Mouse (Mus musculus) heart, embryonic 14.5 days (tissue): ENCODE measurements around the gene Kcnmb3. TPM values are rescaled to one million over a fixed set of nuclear protein-coding genes. Genes with fewer than 3 reads are reported as not detected.

Experiments used
- ATAC-seq: fragments of 200-750 bp; cut with Nextera tagmentation; 2 replicates; pipeline ENCODE4 v1.8.0; 2017; ENCODE audit warnings: low read depth, moderate TSS enrichment; ENCODE audit not compliant: insufficient number of reproducible peaks, insufficient read depth, low FRiP score
- H3K27ac ChIP-seq, 2 experiments: fragments of 200-500 bp in 1 of 2; fragments of 300-500 bp in 1 of 2; sonication (generic) in 1 of 2; replicated peaks in 1 of 2; 2 replicates each; pipeline ENCODE4 v1.5.1; 2012 to 2014; ENCODE audit warnings: low read depth in 2 of 2, low read length in 2 of 2, control low read depth in 1 of 2, mild to moderate bottlenecking in 1 of 2, mixed read lengths in 1 of 2; ENCODE audit not compliant: control insufficient read depth in 1 of 2, insufficient read depth in 1 of 2
- H3K27me3 ChIP-seq: fragments of 300-500 bp; sonication (generic); 2 replicates; pipeline ENCODE4 v1.6.1; 2014; ENCODE audit warnings: mild to moderate bottlenecking, low read length, control low read depth; ENCODE audit not compliant: control insufficient read depth, insufficient read depth
- H3K36me3 ChIP-seq: fragments of 300-500 bp; sonication (generic); 2 replicates; pipeline ENCODE4 v1.6.1; 2014; ENCODE audit warnings: mild to moderate bottlenecking, control low read depth, low read length, mixed read lengths; ENCODE audit not compliant: control insufficient read depth, insufficient read depth
- H3K4me1 ChIP-seq, 2 experiments: fragments of 200-500 bp in 1 of 2; fragments of 300-500 bp in 1 of 2; sonication (generic) in 1 of 2; 2 replicates each; pipeline ENCODE4 v1.6.1; 2012 to 2014; ENCODE audit warnings: low read length in 2 of 2, control low read depth in 1 of 2, mixed read lengths in 1 of 2; ENCODE audit not compliant: control insufficient read depth in 2 of 2, insufficient read depth in 2 of 2
- H3K4me2 ChIP-seq: fragments of 300-500 bp; sonication (generic); 2 replicates; pipeline ENCODE4 v1.6.1; 2014; ENCODE audit warnings: mild to moderate bottlenecking, low read length
- H3K4me3 ChIP-seq, 2 experiments: fragments of 200-500 bp in 1 of 2; fragments of 300-500 bp in 1 of 2; sonication (generic) in 1 of 2; 2 replicates each; pipeline ENCODE4 v1.5.1; 2012 to 2014; ENCODE audit warnings: low read length in 2 of 2, mild to moderate bottlenecking in 2 of 2, control low read depth in 1 of 2, low read depth in 1 of 2, moderate library complexity in 1 of 2; ENCODE audit not compliant: control insufficient read depth in 1 of 2, insufficient read depth in 1 of 2
- H3K9ac ChIP-seq: fragments of 300-500 bp; sonication (generic); 2 replicates; pipeline ENCODE4 v1.6.1; 2014; ENCODE audit warnings: mild to moderate bottlenecking, low read length
- H3K9me3 ChIP-seq: fragments of 300-500 bp; sonication (generic); 2 replicates; pipeline ENCODE4 v1.6.1; 2016; ENCODE audit warnings: low read length, control low read depth; ENCODE audit not compliant: control insufficient read depth
- WGBS: fragments of 180-500 bp; shearing (Covaris S2); extraction: QIAGEN DNeasy Blood & Tissue Kit; methylation state at CpG from one replicate; pipeline ENCODE4 v1.1.7; 2014; 5-methylcytosine and 5-hydroxymethylcytosine counted together
- polyA plus RNA-seq: library from polyadenylated mRNA; unstranded; fragments of >200 nt; fragmentation: Nextera tagmentation; extraction: Ambion mirVana; gene quantifications from 2 replicates; pipeline ENCODE4 v1.2.1, GENCODE M21; 2014

Gene Kcnmb3
- polyA plus RNA-seq, result not detected in 2 replicates

- Histone ChIP-seq H3K4me3 (no peak within 1 kb of the TSS), H3K9me3 (no peaks in the 10 kb centered on the region), H3K9ac (no peak within 1 kb of the TSS), H3K36me3 (no peaks in the 10 kb centered on the region), H3K4me1 (0 out of 4 replicates have a peak, but pooled peaks cover 0 to 2% of the 10 kb centered on the region in 2 experiments), H3K27ac (no peak within 1 kb of the TSS), H3K4me2 (no peak within 1 kb of the TSS), H3K27me3 (0 out of 2 replicates have a peak, but pooled peaks cover 3% of the 10 kb centered on the region)
- ATAC-seq, result no peak
- WGBS, result 71% methylated on average over 11 of the region's 11 CpGs
These were observed at the start of gene Kcnmb3 for GRCm38 (mm10) chr3:32492097-32493090. Kcnmb3 (minus strand) TSS chr3:32492231.

DNA sequence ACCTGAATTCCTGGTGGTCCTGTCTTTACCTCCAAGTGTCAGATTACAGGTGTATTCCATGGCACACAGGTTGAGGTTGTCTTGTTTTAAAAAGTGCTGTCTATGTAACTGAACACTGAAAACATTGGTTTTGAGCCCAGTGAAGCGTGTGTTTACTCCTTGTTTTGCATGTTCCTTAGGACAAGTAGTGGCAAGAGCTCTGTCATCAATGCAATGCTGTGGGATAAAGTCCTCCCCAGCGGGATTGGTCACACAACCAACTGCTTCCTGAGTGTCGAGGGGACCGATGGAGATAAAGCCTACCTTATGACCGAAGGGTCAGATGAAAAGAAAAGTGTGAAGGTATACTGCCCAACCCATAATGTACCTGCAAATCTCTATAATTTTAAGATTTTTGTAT lies 46.1 kb upstream of the Kcnmb3 start:
- WGBS, result 89% methylated on average over 5 of the region's 5 CpGs
- Histone ChIP-seq H3K4me3 (no peak overlapping the region), H3K9me3 (no peaks in the 10 kb centered on the region), H3K4me1 (0 out of 4 replicates have a peak, but pooled peaks cover 0 to 3% of the 10 kb centered on the region in 2 experiments), H3K4me2 (no peak overlapping the region), H3K27ac (no peak overlapping the region), H3K9ac (no peak overlapping the region), H3K27me3 (no peaks in the 10 kb centered on the region), H3K36me3 (peaks cover 88% of the 10 kb centered on the region)
- no peak for ATAC-seq

DNA sequence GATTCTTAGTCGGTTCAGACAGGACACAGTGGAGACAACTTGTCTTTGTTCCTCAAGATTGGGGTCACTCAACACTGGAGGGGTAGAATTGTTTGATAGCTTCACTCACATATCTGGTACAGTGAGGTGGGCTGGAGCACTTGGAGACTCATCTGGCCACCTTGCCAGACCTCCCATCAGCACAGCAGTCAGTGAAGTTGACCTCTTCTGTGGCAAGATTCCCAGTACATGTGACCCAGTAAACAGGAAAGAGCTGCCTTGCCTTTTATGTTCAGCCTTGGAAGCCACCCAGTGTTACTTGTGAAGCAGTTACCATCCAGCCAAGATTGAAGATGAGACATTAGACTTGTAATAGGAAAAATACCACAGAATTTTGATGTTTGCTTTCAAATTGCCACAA lies 45.5 kb upstream of the Kcnmb3 start:
- H3K4me2 ChIP-seq, result no peak overlapping the region
- no peaks in the 10 kb centered on the region for H3K27me3 ChIP-seq
- H3K27ac ChIP-seq, result no peak overlapping the region
- WGBS, result 55% methylated on average over 1 of the region's 1 CpGs
- H3K4me1 ChIP-seq, result 0 out of 4 replicates have a peak, but pooled peaks cover 0 to 3% of the 10 kb centered on the region in 2 experiments
- H3K36me3 ChIP-seq, result peaks cover 87% of the 10 kb centered on the region
- no peaks in the 10 kb centered on the region for H3K9me3 ChIP-seq
- H3K4me3 ChIP-seq, result no peak overlapping the region
- ATAC-seq, result no peak
- no peak overlapping the region for H3K9ac ChIP-seq

- Histone ChIP-seq H3K4me2 (no peak overlapping the region), H3K9me3 (no peaks in the 10 kb centered on the region), H3K36me3 (peaks cover 80% of the 10 kb centered on the region), H3K4me3 (no peak overlapping the region), H3K9ac (no peak overlapping the region), H3K4me1 (0 out of 4 replicates have a peak, but pooled peaks cover 0 to 3% of the 10 kb centered on the region in 2 experiments), H3K27me3 (no peaks in the 10 kb centered on the region), H3K27ac (no peak overlapping the region)
- ATAC-seq, result no peak
- WGBS, result 63% methylated on average over 1 of the region's 1 CpGs
These were observed 43.7 kb upstream of the Kcnmb3 start for GRCm38 (mm10) chr3:32535692-32536091.

- Histone ChIP-seq H3K4me3 (peak overlapping the region; percentile 66 to 88; a peak in 3 of 4 replicates), H3K36me3 (peaks cover 32% of the 10 kb centered on the region), H3K4me2 (peak overlapping the region; percentile 75), H3K27ac (peak overlapping the region in 1 of 2 experiments; percentile 91; a peak in 3 of 4 replicates), H3K9ac (peak overlapping the region; percentile 95), H3K4me1 (no peaks in the 10 kb centered on the region), H3K9me3 (no peaks in the 10 kb centered on the region), H3K27me3 (no peaks in the 10 kb centered on the region)
- ATAC-seq, result no peak
- 11% methylated on average over 5 of the region's 5 CpGs for WGBS
These were observed 38.0 kb upstream of the Kcnmb3 start for GRCm38 (mm10) chr3:32530041-32530440.

GRCm38 (mm10) chr3:32529303-32529898 lies 37.4 kb upstream of the Kcnmb3 start, which contains the start of gene Mfn1:
Mfn1 (plus strand) TSS chr3:32529465.
- Histone ChIP-seq H3K27me3 (no peaks in the 10 kb centered on the region), H3K27ac (peak within 1 kb of the TSS; percentile 72 to 91), H3K9me3 (no peaks in the 10 kb centered on the region), H3K9ac (peak within 1 kb of the TSS; percentile 95), H3K36me3 (peaks cover 28% of the 10 kb centered on the region), H3K4me3 (peak within 1 kb of the TSS; percentile 66 to 88), H3K4me1 (no peaks in the 10 kb centered on the region), H3K4me2 (peak within 1 kb of the TSS; percentile 75)
- WGBS, result under 1% methylated on average over 44 of the region's 47 CpGs
- peak; percentile 100 for ATAC-seq

- 85% methylated on average over 4 of the region's 4 CpGs for WGBS
- peaks cover 25% of the 10 kb centered on the region for H3K36me3 ChIP-seq
These were observed 35.1 kb upstream of the Kcnmb3 start for GRCm38 (mm10) chr3:32527181-32527580.

More at GRCm38 (mm10) chr3:32527181-32527580, 35.1 kb upstream of the Kcnmb3 start:
- no peak for ATAC-seq
- Histone ChIP-seq H3K9me3 (peaks cover 2% of the 10 kb centered on the region; the same call in 1 of the 2 replicates), H3K9ac (no peak overlapping the region), H3K4me1 (no peaks in the 10 kb centered on the region), H3K27ac (no peak overlapping the region), H3K4me2 (no peak overlapping the region), H3K27me3 (no peaks in the 10 kb centered on the region), H3K4me3 (no peak overlapping the region)
